22 mouse cellular contexts compared by ENCODE assay signal in genomic region chr10:116995584-116996235, GRCm38 (mm10). TPM values are rescaled to one million over a fixed set of nuclear protein-coding genes. Genes with fewer than 3 reads are reported as not detected.
DNase-seq lines count a peak whose midpoint lies in the region; ATAC-seq and TF ChIP-seq lines count a peak whose summit lies in the region.
"Had no signal": no experiment of that assay in that cellular context is flagged by ENCODE, and none has a peak within 500 bp of the region (broad histone marks: within the 10 kb centered on the region; RNA-seq: fewer than 3 reads in every experiment).

No protein-coding gene starts in this region.

- no peak overlapping the region for H3K4me3 ChIP-seq in forebrain, embryonic 10.5 days
- H3K4me3 ChIP-seq in forebrain, embryonic 11.5 days (ENCODE audit: low read depth, low read length) = no peak overlapping the region
- H3K4me3 ChIP-seq in heart, embryonic 16.5 days (ENCODE audit: low read length) = no peak overlapping the region
- no peak overlapping the region for H3K4me3 ChIP-seq in intestine, postnatal 0 days (ENCODE audit: low read depth, low read length)
- H3K4me3 ChIP-seq in hindbrain, postnatal 0 days (ENCODE audit: low read length) = no peak overlapping the region
- H3K4me3 ChIP-seq: embryonic facial prominence, embryonic 13.5 days; forebrain, embryonic 13.5 days; midbrain, embryonic 12.5 days had no signal

- 74% methylated on average over 6 of the region's 6 CpGs for WGBS in forebrain, embryonic 10.5 days
- WGBS in forebrain, embryonic 11.5 days = 69% methylated on average over 6 of the region's 6 CpGs
- WGBS in heart, embryonic 16.5 days = 68% methylated on average over 6 of the region's 6 CpGs
- WGBS in intestine, postnatal 0 days = 47% methylated on average over 6 of the region's 6 CpGs
- whole genome bisulfite sequencing in hindbrain, postnatal 0 days = 78% methylated on average over 6 of the region's 6 CpGs

- no peak for DNase-seq in forebrain, embryonic 10.5 days (ENCODE audit: extremely low spot score, low spot score)
- no peak for DNase-seq in forebrain, embryonic 11.5 days (ENCODE audit: low spot score)
- DNase-seq in heart, postnatal 4 days = no peak
- DNase-seq in Muller cell, postnatal 12 days (ENCODE audit: inconsistent ontology term) = peak; percentile 73
- DNase-seq in neural tube, embryonic 10.5 days (ENCODE audit: extremely low spot score, low spot score) = no peak
- DNase-seq in hindbrain, postnatal 0 days (ENCODE audit: low spot score) = no peak
- DNase-seq: cerebellum, adult 11 months; layer of hippocampus, adult 9-11 months; spleen, adult 18-20 months; thymus, postnatal 36 days had no signal

- no peaks in the 10 kb centered on the region for H3K36me3 ChIP-seq in forebrain, embryonic 10.5 days (replicated peaks)
- no peaks in the 10 kb centered on the region for H3K36me3 ChIP-seq in forebrain, embryonic 11.5 days (ENCODE audit: control insufficient read depth, insufficient read depth, low read length)
- H3K36me3 ChIP-seq in heart, embryonic 16.5 days (ENCODE audit: control insufficient read depth, insufficient read depth) = no peaks in the 10 kb centered on the region
- no peaks in the 10 kb centered on the region for H3K36me3 ChIP-seq in intestine, postnatal 0 days (ENCODE audit: control insufficient read depth, insufficient read depth)
- no peaks in the 10 kb centered on the region for H3K36me3 ChIP-seq in hindbrain, postnatal 0 days (ENCODE audit: insufficient read depth, low read length)
- H3K36me3 ChIP-seq: embryonic facial prominence, embryonic 13.5 days; midbrain, embryonic 12.5 days had no signal

- no peak for TF ChIP-seq CTCF in intestine, postnatal 0 days (IDR thresholded peaks at IDR 0.05; ENCODE audit: low read depth)
- no peak for TF ChIP-seq CTCF in hindbrain, postnatal 0 days (IDR thresholded peaks at IDR 0.05; ENCODE audit: low read depth)

- no peaks in the 10 kb centered on the region for H3K9me3 ChIP-seq in forebrain, embryonic 10.5 days
- H3K9me3 ChIP-seq in forebrain, embryonic 11.5 days (ENCODE audit: control insufficient read depth, low read length) = no peaks in the 10 kb centered on the region
- H3K9me3 ChIP-seq in heart, embryonic 16.5 days (replicated peaks; ENCODE audit: control insufficient read depth, low read length) = no peaks in the 10 kb centered on the region
- no peaks in the 10 kb centered on the region for H3K9me3 ChIP-seq in intestine, postnatal 0 days (ENCODE audit: control insufficient read depth)
- H3K9me3 ChIP-seq in hindbrain, postnatal 0 days (ENCODE audit: low read length) = no peaks in the 10 kb centered on the region
- H3K9me3 ChIP-seq: embryonic facial prominence, embryonic 13.5 days; forebrain, embryonic 13.5 days; midbrain, embryonic 12.5 days had no signal

- H3K27ac ChIP-seq in forebrain, embryonic 10.5 days = 0 out of 2 replicates have a peak overlapping the region, but pooled peaks have one; percentile 44
- no peak overlapping the region for H3K27ac ChIP-seq in forebrain, embryonic 11.5 days (ENCODE audit: low read depth, low read length)
- H3K27ac ChIP-seq in heart, embryonic 16.5 days (ENCODE audit: low read length) = peak overlapping the region; percentile 71
- peak overlapping the region; percentile 60 for H3K27ac ChIP-seq in intestine, postnatal 0 days (ENCODE audit: low read depth, low read length)
- no peak overlapping the region for H3K27ac ChIP-seq in hindbrain, postnatal 0 days
- H3K27ac ChIP-seq: embryonic facial prominence, embryonic 13.5 days; forebrain, embryonic 13.5 days; midbrain, embryonic 12.5 days had no signal

- ATAC-seq in forebrain, embryonic 11.5 days (replicated peaks; ENCODE audit: low FRiP score) = no peak
- no peak for ATAC-seq in heart, embryonic 16.5 days (replicated peaks; ENCODE audit: extremely low read depth, insufficient read depth, low FRiP score)
- peak; percentile 74 for ATAC-seq in intestine, postnatal 0 days
- no peak for ATAC-seq in hindbrain, postnatal 0 days
- ATAC-seq: forebrain, embryonic 13.5 days; inflammation-experienced regulatory T-cells, adult 6 months had no signal

- H3K4me2 ChIP-seq in forebrain, embryonic 11.5 days (ENCODE audit: low read depth, low read length, severe bottlenecking) = no peak overlapping the region
- no peak overlapping the region for H3K4me2 ChIP-seq in heart, embryonic 16.5 days (ENCODE audit: low read depth, low read length)
- H3K4me2 ChIP-seq in intestine, postnatal 0 days (replicated peaks; ENCODE audit: low read depth) = peak overlapping the region; percentile 30; the same call in 1 of the 2 replicates
- no peak overlapping the region for H3K4me2 ChIP-seq in hindbrain, postnatal 0 days (ENCODE audit: low read depth, low read length)
- H3K4me2 ChIP-seq: embryonic facial prominence, embryonic 13.5 days; forebrain, embryonic 13.5 days; midbrain, embryonic 12.5 days had no signal

- peaks cover 11% of the 10 kb centered on the region; the same call in 1 of the 2 replicates for H3K4me1 ChIP-seq in forebrain, embryonic 10.5 days
- H3K4me1 ChIP-seq in forebrain, embryonic 11.5 days (replicated peaks; ENCODE audit: control insufficient read depth, insufficient read depth, low read length) = no peaks in the 10 kb centered on the region
- H3K4me1 ChIP-seq in heart, embryonic 16.5 days (ENCODE audit: control insufficient read depth, insufficient read depth, low read length) = peaks cover 11% of the 10 kb centered on the region
- peaks cover 6% of the 10 kb centered on the region; the same call in 1 of the 2 replicates for H3K4me1 ChIP-seq in intestine, postnatal 0 days (replicated peaks; ENCODE audit: control insufficient read depth, insufficient read depth, low read length)
- H3K4me1 ChIP-seq in hindbrain, postnatal 0 days (ENCODE audit: insufficient read depth, low read length) = no peaks in the 10 kb centered on the region
- H3K4me1 ChIP-seq: forebrain, embryonic 13.5 days; midbrain, embryonic 12.5 days had no signal

- H3K9ac ChIP-seq in forebrain, embryonic 11.5 days (ENCODE audit: low read length) = no peak overlapping the region
- H3K9ac ChIP-seq in heart, embryonic 16.5 days (ENCODE audit: low read length) = peak overlapping the region; percentile 18
- no peak overlapping the region for H3K9ac ChIP-seq in intestine, postnatal 0 days (ENCODE audit: low read depth, low read length)
- no peak overlapping the region for H3K9ac ChIP-seq in hindbrain, postnatal 0 days (replicated peaks; ENCODE audit: low read length)
- H3K9ac ChIP-seq: embryonic facial prominence, embryonic 13.5 days; forebrain, embryonic 13.5 days; midbrain, embryonic 12.5 days had no signal

- H3K27me3 ChIP-seq in forebrain, embryonic 10.5 days (ENCODE audit: poor library complexity, severe bottlenecking) = no peaks in the 10 kb centered on the region
- H3K27me3 ChIP-seq in forebrain, embryonic 11.5 days (ENCODE audit: control insufficient read depth, insufficient read depth, low read length) = no peaks in the 10 kb centered on the region
- no peaks in the 10 kb centered on the region for H3K27me3 ChIP-seq in heart, embryonic 16.5 days (ENCODE audit: control insufficient read depth, insufficient read depth, low read length)
- no peaks in the 10 kb centered on the region for H3K27me3 ChIP-seq in intestine, postnatal 0 days (replicated peaks; ENCODE audit: control insufficient read depth, insufficient read depth, low read length)
- no peaks in the 10 kb centered on the region for H3K27me3 ChIP-seq in hindbrain, postnatal 0 days (ENCODE audit: insufficient read depth, low read length)
- H3K27me3 ChIP-seq: embryonic facial prominence, embryonic 13.5 days; forebrain, embryonic 13.5 days; midbrain, embryonic 12.5 days had no signal

RNA-seq across cellular contexts. Expression of gene Best3, which starts 9.6 kb away (rescaled TPM):
- not detected in 2 replicates for polyA plus RNA-seq in forebrain, embryonic 10.5 days (2016; fragmentation: Nextera tagmentation; extraction: Ambion mirVana)
- polyA plus RNA-seq in forebrain, embryonic 11.5 days (2014; fragmentation: Nextera tagmentation; extraction: Ambion mirVana) = 0.09 and 0.15 TPM in 2 replicates
- polyA plus RNA-seq in heart, embryonic 16.5 days (2015; fragmentation: Nextera tagmentation; extraction: Ambion mirVana) = 0.79 and 0.83 TPM in 2 replicates
- 1 to 10 TPM; 1.2 to 1.7 TPM for total RNA-seq in heart, postnatal 4 days (2021)
- not detected in 2 replicates for polyA plus RNA-seq in intestine, postnatal 0 days (2015; fragmentation: Nextera tagmentation; extraction: Ambion mirVana)
- total RNA-seq in hindbrain, postnatal 0 days (2014; rRNA removed) = 0.05 TPM in 1 of 2 replicates, not detected in the other
- polyA plus RNA-seq in hindbrain, postnatal 0 days (2015; fragmentation: Nextera tagmentation; extraction: Ambion mirVana) = 0.15 and 0.23 TPM in 2 replicates
- total RNA-seq: granulocyte monocyte progenitor cell, adult 5-6 weeks; liver, adult 2 months had no signal
- polyA plus RNA-seq: inflammation-experienced regulatory T-cells, adult 6 months; liver, adult 2 months had no signal

RNA-seq across cellular contexts. Expression of gene Gm10271, which starts 23.3 kb away (rescaled TPM):
- polyA plus RNA-seq in forebrain, embryonic 10.5 days (2016; fragmentation: Nextera tagmentation; extraction: Ambion mirVana) = not detected in 2 replicates
- polyA plus RNA-seq in forebrain, embryonic 11.5 days (2014; fragmentation: Nextera tagmentation; extraction: Ambion mirVana) = not detected in 2 replicates
- not detected in 2 replicates for polyA plus RNA-seq in heart, embryonic 16.5 days (2015; fragmentation: Nextera tagmentation; extraction: Ambion mirVana)
- total RNA-seq in heart, postnatal 4 days (2021) = not detected
- not detected in 2 replicates for polyA plus RNA-seq in intestine, postnatal 0 days (2015; fragmentation: Nextera tagmentation; extraction: Ambion mirVana)
- total RNA-seq in hindbrain, postnatal 0 days (2014; rRNA removed) = not detected in 2 replicates
- polyA plus RNA-seq in hindbrain, postnatal 0 days (2015; fragmentation: Nextera tagmentation; extraction: Ambion mirVana) = not detected in 2 replicates
- total RNA-seq: adrenal gland, adult 18-20 months; granulocyte monocyte progenitor cell, adult 5-6 weeks; left cerebral cortex, postnatal 36 days; liver, adult 2 months had no signal
- polyA plus RNA-seq: cortical plate, adult 2 months; embryonic facial prominence, embryonic 13.5 days; forebrain, embryonic 13.5 days; inflammation-experienced regulatory T-cells, adult 6 months; liver, adult 2 months; lung, adult 2 months; midbrain, embryonic 12.5 days had no signal

RNA-seq across cellular contexts. Expression of gene Rab3ip, which starts 45.1 kb away (rescaled TPM):
- 41.5 and 43.0 TPM in 2 replicates for polyA plus RNA-seq in forebrain, embryonic 10.5 days (2016; fragmentation: Nextera tagmentation; extraction: Ambion mirVana)
- polyA plus RNA-seq in forebrain, embryonic 11.5 days (2014; fragmentation: Nextera tagmentation; extraction: Ambion mirVana) = 45.7 and 46.5 TPM in 2 replicates
- polyA plus RNA-seq in heart, embryonic 16.5 days (2015; fragmentation: Nextera tagmentation; extraction: Ambion mirVana) = 76.2 and 77.2 TPM in 2 replicates
- total RNA-seq in heart, postnatal 4 days (2021) = 10 to 100 TPM; 87.7 to 90.2 TPM
- polyA plus RNA-seq in intestine, postnatal 0 days (2015; fragmentation: Nextera tagmentation; extraction: Ambion mirVana) = 20.9 and 21.9 TPM in 2 replicates
- 130 and 134 TPM in 2 replicates for total RNA-seq in hindbrain, postnatal 0 days (2014; rRNA removed)
- 38.7 and 39.9 TPM in 2 replicates for polyA plus RNA-seq in hindbrain, postnatal 0 days (2015; fragmentation: Nextera tagmentation; extraction: Ambion mirVana)

RNA-seq across cellular contexts. Expression of gene Lrrc10, which starts 49.4 kb away (rescaled TPM):
- not detected in 2 replicates for polyA plus RNA-seq in forebrain, embryonic 10.5 days (2016; fragmentation: Nextera tagmentation; extraction: Ambion mirVana)
- polyA plus RNA-seq in forebrain, embryonic 11.5 days (2014; fragmentation: Nextera tagmentation; extraction: Ambion mirVana) = not detected in 2 replicates
- 60.4 and 62.1 TPM in 2 replicates for polyA plus RNA-seq in heart, embryonic 16.5 days (2015; fragmentation: Nextera tagmentation; extraction: Ambion mirVana)
- total RNA-seq in heart, postnatal 4 days (2021) = 100 to 1,000 TPM; 102 to 106 TPM
- polyA plus RNA-seq in intestine, postnatal 0 days (2015; fragmentation: Nextera tagmentation; extraction: Ambion mirVana) = not detected in 2 replicates
- 0.16 TPM in 1 of 2 replicates, not detected in the other for total RNA-seq in hindbrain, postnatal 0 days (2014; rRNA removed)
- polyA plus RNA-seq in hindbrain, postnatal 0 days (2015; fragmentation: Nextera tagmentation; extraction: Ambion mirVana) = not detected in 2 replicates
- total RNA-seq: adrenal gland, adult 18-20 months; granulocyte monocyte progenitor cell, adult 5-6 weeks; left cerebral cortex, postnatal 36 days; liver, adult 2 months had no signal
- polyA plus RNA-seq: embryonic facial prominence, embryonic 13.5 days; forebrain, embryonic 13.5 days; inflammation-experienced regulatory T-cells, adult 6 months; liver, adult 2 months; midbrain, embryonic 12.5 days had no signal

Comparison
In these comparisons a context has a peak if more than half of its experiments do, and no peak if none do; other contexts are left out.
1. H3K27ac ChIP-seq: peak in forebrain, embryonic 10.5 days (single experiment), heart, embryonic 16.5 days (single experiment) and intestine, postnatal 0 days (single experiment); none in forebrain, embryonic 11.5 days (single experiment) and hindbrain, postnatal 0 days (single experiment).